9 mouse cellular contexts compared by ENCODE assay signal in genomic region chr10:4372011-4372410, GRCm38 (mm10). TPM values are rescaled to one million over a fixed set of nuclear protein-coding genes. Genes with fewer than 3 reads are reported as not detected.
A peak's percentile ranks its signal among the peaks of the same experiment; 100 is the strongest.
DNase-seq lines count a peak whose midpoint lies in the region; ATAC-seq and TF ChIP-seq lines count a peak whose summit lies in the region.
"Had no signal": no experiment of that assay in that cellular context is flagged by ENCODE, and none has a peak within 500 bp of the region (broad histone marks: within the 10 kb centered on the region; RNA-seq: fewer than 3 reads in every experiment).

No protein-coding gene starts in this region.

- H3K27ac ChIP-seq in kidney, adult 2 months (ENCODE audit: insufficient read depth, low read depth, low read length) = no peak overlapping the region
- no peak overlapping the region for H3K27ac ChIP-seq in kidney, embryonic 14.5 days (ENCODE audit: low read depth, low read length)
- H3K27ac ChIP-seq: embryonic facial prominence, embryonic 13.5 days had no signal

- TF ChIP-seq CTCF in kidney, adult 2 months (conservative IDR thresholded peaks at IDR 0.05; ENCODE audit: insufficient read depth, insufficient read length, low read depth, low read length) = peak; percentile 41; the same call in 1 of the 2 replicates
- peak; percentile 40 for TF ChIP-seq CTCF in G1E (IDR thresholded peaks at IDR 0.05; ENCODE audit: low read depth, low read length)

- H3K4me2 ChIP-seq in kidney, embryonic 14.5 days (replicated peaks; ENCODE audit: low read depth, low read length) = no peak overlapping the region
- H3K4me2 ChIP-seq: embryonic facial prominence, embryonic 13.5 days had no signal

- H3K27me3 ChIP-seq in kidney, adult 2 months (replicated peaks; ENCODE audit: control insufficient read depth, insufficient read depth, low read length) = no peaks in the 10 kb centered on the region
- H3K27me3 ChIP-seq in kidney, embryonic 14.5 days (ENCODE audit: control insufficient read depth, insufficient read depth, low read length) = no peaks in the 10 kb centered on the region
- H3K27me3 ChIP-seq in G1E (ENCODE audit: insufficient read depth, low read length) = no peaks in the 10 kb centered on the region
- H3K27me3 ChIP-seq: embryonic facial prominence, embryonic 13.5 days had no signal

- peak; percentile 47 for DNase-seq in kidney, adult 2 months
- DNase-seq in A20 (ENCODE audit: low read depth, low spot score) (peak; percentile 48), G1E (ENCODE audit: low spot score) (peak; percentile 20)
- peak; percentile 29 to 38 for DNase-seq in kidney, postnatal 4 days
- peak; percentile 34 for DNase-seq in telencephalon, adult 2 months (ENCODE audit: low read depth, low spot score)
- DNase-seq in ovary, postnatal 10 days (ENCODE audit: low spot score) = no peak

- peaks cover 1% of the 10 kb centered on the region; the same call in 1 of the 2 replicates for H3K36me3 ChIP-seq in kidney, adult 2 months (ENCODE audit: control insufficient read depth, insufficient read depth, low read length)
- peaks cover 37% of the 10 kb centered on the region; the same call in 1 of the 2 replicates for H3K36me3 ChIP-seq in kidney, embryonic 14.5 days (ENCODE audit: control insufficient read depth, insufficient read depth, low read length)
- H3K36me3 ChIP-seq in G1E (replicated peaks) = peaks cover 58% of the 10 kb centered on the region

- no peak for TF ChIP-seq POLR2A in kidney, adult 2 months (IDR thresholded peaks at IDR 0.05; ENCODE audit: low read depth, low read length)

- H3K4me1 ChIP-seq in kidney, adult 2 months (ENCODE audit: control insufficient read depth, insufficient read depth, low read length) = no peaks in the 10 kb centered on the region
- H3K4me1 ChIP-seq in kidney, embryonic 14.5 days (ENCODE audit: control insufficient read depth, insufficient read depth, low read length) = peaks cover 5% of the 10 kb centered on the region; the same call in 1 of the 2 replicates
- no peaks in the 10 kb centered on the region for H3K4me1 ChIP-seq in G1E (ENCODE audit: insufficient read depth, low read depth, low read length)

- ATAC-seq in kidney, embryonic 14.5 days (ENCODE audit: low FRiP score, low TSS enrichment) = no peak; the same call in 1 of the 2 replicates
- ATAC-seq in G1E (ENCODE audit: extremely low read depth, insufficient number of reproducible peaks, low FRiP score, poor library complexity, severe bottlenecking) = no peak
- ATAC-seq in common myeloid progenitor, adult 5-6 weeks (replicated peaks; ENCODE audit: low read depth, poor library complexity, severe bottlenecking) = peak; percentile 73

- H3K4me3 ChIP-seq in kidney, adult 2 months (ENCODE audit: insufficient read depth, low read depth, low read length) = no peak overlapping the region
- H3K4me3 ChIP-seq in kidney, embryonic 14.5 days (ENCODE audit: low read length) = no peak overlapping the region
- no peak overlapping the region for H3K4me3 ChIP-seq in G1E (ENCODE audit: low read depth, low read length)
- H3K4me3 ChIP-seq: embryonic facial prominence, embryonic 13.5 days had no signal

- no peak overlapping the region for H3K9ac ChIP-seq in kidney, embryonic 14.5 days (ENCODE audit: low read depth, low read length)
- H3K9ac ChIP-seq: embryonic facial prominence, embryonic 13.5 days had no signal

- 46% methylated on average over 5 of the region's 5 CpGs for WGBS in kidney, adult 2 months
- WGBS in kidney, embryonic 14.5 days = 57% methylated on average over 5 of the region's 5 CpGs

- H3K9me3 ChIP-seq in kidney, embryonic 14.5 days (ENCODE audit: control insufficient read depth, low read length) = no peaks in the 10 kb centered on the region
- H3K9me3 ChIP-seq in G1E (replicated peaks) = no peaks in the 10 kb centered on the region
- H3K9me3 ChIP-seq: embryonic facial prominence, embryonic 13.5 days had no signal

RNA-seq across cellular contexts. Expression of gene Zbtb2, which starts 15.9 kb away (rescaled TPM):
- polyA plus RNA-seq in kidney, adult 2 months (2012; rRNA removed) = 6.6 and 6.9 TPM in 2 replicates
- polyA plus RNA-seq in kidney, embryonic 14.5 days (2014; fragmentation: Nextera tagmentation; extraction: Ambion mirVana) = 11.5 and 18.4 TPM in 2 replicates
- 16.7 and 21.5 TPM in 2 replicates for total RNA-seq in G1E (2014; fragmentation: Nextera tagmentation)
- 11.8 and 11.9 TPM in 2 replicates for total RNA-seq in G1E (2017)
- polyA plus RNA-seq in G1E (2012) = 7.3 and 7.5 TPM in 2 replicates
- 14.9 and 17.2 TPM in 2 replicates for total RNA-seq in common myeloid progenitor, adult 5-6 weeks (2017)
